Mouse (Mus musculus): ENCODE results near the gene Smyd1. TPM values are rescaled to one million over a fixed set of nuclear protein-coding genes. Genes with fewer than 3 reads are reported as not detected.
A peak's percentile ranks its signal among the peaks of the same experiment; 100 is the strongest.

Smyd1 gene
- polyA plus RNA-seq, 1 experiment from 2014 or later: 0.48 TPM

DNA sequence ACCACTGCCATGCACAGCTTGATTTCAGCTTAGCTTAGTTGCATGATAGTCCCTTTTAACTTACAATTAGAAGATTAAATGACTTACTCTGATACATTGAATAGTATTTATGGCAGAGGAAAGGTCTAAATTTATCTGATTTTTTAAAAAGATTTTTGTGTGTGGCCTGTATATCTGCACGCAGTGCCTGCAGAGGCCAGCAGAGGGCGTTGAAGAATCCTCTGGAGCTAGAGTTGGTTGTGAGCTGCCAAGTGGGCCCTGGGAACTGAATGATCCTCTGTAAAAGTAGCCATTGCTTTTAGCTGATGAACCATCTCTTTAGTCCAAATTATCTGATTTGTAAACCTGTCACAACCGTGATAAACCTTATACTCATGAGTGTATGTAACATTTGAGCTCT is 23.3 kb downstream of the Smyd1 start:
- no peaks in the 10 kb centered on the region for H3K27me3 ChIP-seq (ENCODE audit: control insufficient read depth, insufficient read depth, low read depth, low read length)
- no peak overlapping the region for H3K4me2 ChIP-seq (ENCODE audit: low read length)
- no peak overlapping the region for H3K27ac ChIP-seq (ENCODE audit: low read length)
- H3K4me1 ChIP-seq (ENCODE audit: control insufficient read depth, insufficient read depth, low read length): no peaks in the 10 kb centered on the region
- H3K9ac ChIP-seq (ENCODE audit: low read depth, low read length): no peak overlapping the region
- WGBS: 29% methylated on average over 3 of the region's 3 CpGs
- no peak for ATAC-seq
- H3K36me3 ChIP-seq (ENCODE audit: control insufficient read depth, insufficient read depth, low read length): no peaks in the 10 kb centered on the region
- H3K4me3 ChIP-seq (ENCODE audit: low read depth, low read length): no peak overlapping the region
- no peaks in the 10 kb centered on the region for H3K9me3 ChIP-seq (replicated peaks; ENCODE audit: control insufficient read depth, low read length, poor library complexity, severe bottlenecking)

DNA sequence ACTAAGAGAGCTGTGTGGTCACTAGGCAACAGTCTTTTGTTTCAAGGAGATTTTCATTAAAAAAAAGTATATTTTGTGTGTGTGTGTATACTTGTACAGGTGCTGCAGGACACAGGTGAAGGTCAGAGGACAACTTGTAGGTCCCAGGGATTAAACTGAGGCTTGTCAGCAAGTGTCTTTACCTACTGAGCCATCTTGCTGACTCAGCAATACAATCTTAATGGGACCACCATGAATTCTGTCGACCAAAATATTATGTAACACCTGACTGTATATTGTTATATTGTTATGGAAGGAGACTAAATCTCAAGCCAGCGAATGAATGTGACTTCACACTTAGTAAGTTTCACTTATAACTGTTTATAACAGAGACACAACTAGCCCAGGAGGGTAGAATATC is 24.0 kb downstream of the Smyd1 start:
- 63% methylated on average over 2 of the region's 2 CpGs for WGBS
- no peaks in the 10 kb centered on the region for H3K9me3 ChIP-seq (replicated peaks; ENCODE audit: control insufficient read depth, low read length, poor library complexity, severe bottlenecking)
- no peaks in the 10 kb centered on the region for H3K27me3 ChIP-seq (ENCODE audit: control insufficient read depth, insufficient read depth, low read depth, low read length)
- no peak for ATAC-seq
- H3K4me1 ChIP-seq (ENCODE audit: control insufficient read depth, insufficient read depth, low read length): no peaks in the 10 kb centered on the region
- no peaks in the 10 kb centered on the region for H3K36me3 ChIP-seq (ENCODE audit: control insufficient read depth, insufficient read depth, low read length)
- no peak overlapping the region for H3K9ac ChIP-seq (ENCODE audit: low read depth, low read length)
- no peak overlapping the region for H3K4me2 ChIP-seq (ENCODE audit: low read length)
- H3K27ac ChIP-seq (ENCODE audit: low read length): no peak overlapping the region
- H3K4me3 ChIP-seq (ENCODE audit: low read depth, low read length): no peak overlapping the region

DNA sequence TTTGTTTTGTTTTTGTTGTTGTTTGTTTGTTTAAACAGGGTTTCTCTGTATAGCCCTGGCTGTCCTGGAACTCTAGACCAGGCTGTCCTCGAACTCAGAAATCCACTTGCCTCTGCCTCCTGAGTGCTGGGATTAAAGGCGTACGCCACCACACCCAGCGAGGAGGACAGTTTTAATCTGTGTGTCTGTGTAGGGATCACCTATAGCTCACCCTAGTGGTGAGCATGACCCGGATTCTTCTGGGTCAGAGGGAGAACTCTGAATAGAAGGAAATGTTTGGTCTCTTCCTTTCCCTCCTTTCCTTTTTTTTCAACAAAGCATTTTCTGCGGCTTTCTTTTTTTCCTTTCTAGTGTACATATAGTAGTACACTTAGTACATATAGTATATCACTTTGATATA is 26.7 kb downstream of the Smyd1 start:
- H3K9me3 ChIP-seq (replicated peaks; ENCODE audit: control insufficient read depth, low read length, poor library complexity, severe bottlenecking): no peaks in the 10 kb centered on the region
- H3K27me3 ChIP-seq (ENCODE audit: control insufficient read depth, insufficient read depth, low read depth, low read length): no peaks in the 10 kb centered on the region
- no peak for ATAC-seq
- H3K4me3 ChIP-seq (ENCODE audit: low read depth, low read length): no peak overlapping the region
- H3K4me2 ChIP-seq (ENCODE audit: low read length): no peak overlapping the region
- no peaks in the 10 kb centered on the region for H3K4me1 ChIP-seq (ENCODE audit: control insufficient read depth, insufficient read depth, low read length)
- 74% methylated on average over 6 of the region's 6 CpGs for WGBS
- no peaks in the 10 kb centered on the region for H3K36me3 ChIP-seq (ENCODE audit: control insufficient read depth, insufficient read depth, low read length)
- no peak overlapping the region for H3K27ac ChIP-seq (ENCODE audit: low read length)
- no peak overlapping the region for H3K9ac ChIP-seq (ENCODE audit: low read depth, low read length)

DNA sequence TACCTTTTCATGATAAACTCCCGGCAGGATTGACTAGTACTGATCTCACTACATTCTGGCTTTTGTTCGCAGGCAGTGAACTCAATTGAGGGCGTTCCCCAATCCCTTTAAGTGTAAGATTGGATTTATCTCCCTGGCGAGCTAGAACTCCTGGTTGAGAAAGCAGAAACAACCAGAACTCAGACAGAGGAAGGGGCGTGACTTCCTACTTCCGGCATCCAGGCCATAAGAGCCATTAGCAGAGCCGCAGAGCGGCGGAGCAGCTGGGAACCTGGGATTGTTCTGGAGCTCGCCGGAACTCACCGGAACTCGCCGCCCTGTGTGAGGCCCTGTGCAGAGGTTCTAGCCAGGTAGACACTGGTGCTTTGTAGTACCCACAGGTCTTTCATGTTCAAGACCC is 28.5 kb downstream of the Smyd1 start:
- H3K27ac ChIP-seq (ENCODE audit: low read length): no peak overlapping the region
- H3K36me3 ChIP-seq (ENCODE audit: control insufficient read depth, insufficient read depth, low read length): no peaks in the 10 kb centered on the region
- no peak for ATAC-seq
- no peak overlapping the region for H3K4me3 ChIP-seq (ENCODE audit: low read depth, low read length)
- H3K4me1 ChIP-seq (ENCODE audit: control insufficient read depth, insufficient read depth, low read length): no peaks in the 10 kb centered on the region
- no peak overlapping the region for H3K4me2 ChIP-seq (ENCODE audit: low read length)
- H3K9me3 ChIP-seq (replicated peaks; ENCODE audit: control insufficient read depth, low read length, poor library complexity, severe bottlenecking): no peaks in the 10 kb centered on the region
- H3K27me3 ChIP-seq (ENCODE audit: control insufficient read depth, insufficient read depth, low read depth, low read length): no peaks in the 10 kb centered on the region
- 81% methylated on average over 14 of the region's 14 CpGs for WGBS
- H3K9ac ChIP-seq (ENCODE audit: low read depth, low read length): no peak overlapping the region

DNA sequence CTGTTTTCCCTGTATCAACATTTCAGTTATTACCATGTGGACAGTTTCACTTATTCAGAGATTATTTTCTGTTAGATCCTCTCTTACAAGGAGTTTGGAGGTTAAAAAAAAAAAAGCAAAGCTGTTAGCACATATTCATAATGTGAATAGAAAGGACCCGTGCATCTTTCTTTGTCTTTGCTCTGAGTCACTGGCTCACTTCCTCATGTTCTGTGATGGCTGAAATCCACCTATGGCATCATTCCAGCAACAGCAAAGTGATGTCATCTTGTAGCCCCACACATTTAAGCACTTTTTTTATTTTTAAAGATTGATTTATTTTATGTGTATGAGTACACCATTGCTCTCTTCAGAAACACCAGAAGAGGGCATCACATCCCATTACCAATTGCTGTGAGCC is 42.6 kb downstream of the Smyd1 start:
- Histone ChIP-seq H3K4me1 (ENCODE audit: control insufficient read depth, insufficient read depth, low read length) (no peaks in the 10 kb centered on the region), H3K27ac (ENCODE audit: low read length) (no peak overlapping the region), H3K36me3 (ENCODE audit: control insufficient read depth, insufficient read depth, low read length) (peaks cover 4% of the 10 kb centered on the region; the same call in 1 of the 2 replicates), H3K9ac (ENCODE audit: low read depth, low read length) (no peak overlapping the region), H3K27me3 (ENCODE audit: control insufficient read depth, insufficient read depth, low read depth, low read length) (no peaks in the 10 kb centered on the region), H3K4me2 (ENCODE audit: low read length) (no peak overlapping the region), H3K4me3 (ENCODE audit: low read depth, low read length) (no peak overlapping the region), H3K9me3 (replicated peaks; ENCODE audit: control insufficient read depth, low read length, poor library complexity, severe bottlenecking) (no peaks in the 10 kb centered on the region)
- 76% methylated on average over 1 of the region's 1 CpGs for whole genome bisulfite sequencing
- ATAC-seq: no peak

DNA sequence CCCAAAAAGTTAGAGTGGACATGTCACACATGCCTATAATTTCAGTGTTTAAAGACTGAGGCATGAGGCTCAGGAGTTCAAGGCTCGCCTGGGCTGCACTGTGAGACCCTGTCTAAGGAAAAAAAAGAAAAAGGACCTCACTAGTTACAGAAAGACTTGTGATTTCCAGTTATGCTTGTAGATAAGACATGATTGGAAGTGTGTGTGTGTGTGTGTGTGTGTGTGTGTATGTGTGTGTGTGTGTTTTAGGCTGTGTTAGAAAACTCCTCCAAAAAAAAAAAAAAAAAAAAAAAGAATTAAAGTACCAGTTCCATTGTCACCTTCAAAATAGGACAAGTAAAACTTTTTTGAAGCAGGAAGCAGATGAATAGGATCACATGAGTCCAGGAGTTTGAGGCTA is 47.4 kb downstream of the Smyd1 start:
- Histone ChIP-seq H3K4me3 (ENCODE audit: low read depth, low read length) (no peak overlapping the region), H3K9me3 (replicated peaks; ENCODE audit: control insufficient read depth, low read length, poor library complexity, severe bottlenecking) (no peaks in the 10 kb centered on the region), H3K27me3 (ENCODE audit: control insufficient read depth, insufficient read depth, low read depth, low read length) (no peaks in the 10 kb centered on the region), H3K9ac (ENCODE audit: low read depth, low read length) (no peak overlapping the region), H3K27ac (ENCODE audit: low read length) (no peak overlapping the region), H3K4me2 (ENCODE audit: low read length) (no peak overlapping the region), H3K36me3 (ENCODE audit: control insufficient read depth, insufficient read depth, low read length) (no peaks in the 10 kb centered on the region), H3K4me1 (ENCODE audit: control insufficient read depth, insufficient read depth, low read length) (peaks cover 16% of the 10 kb centered on the region)
- 78% methylated on average over 1 of the region's 1 CpGs for WGBS
- ATAC-seq: no peak

DNA sequence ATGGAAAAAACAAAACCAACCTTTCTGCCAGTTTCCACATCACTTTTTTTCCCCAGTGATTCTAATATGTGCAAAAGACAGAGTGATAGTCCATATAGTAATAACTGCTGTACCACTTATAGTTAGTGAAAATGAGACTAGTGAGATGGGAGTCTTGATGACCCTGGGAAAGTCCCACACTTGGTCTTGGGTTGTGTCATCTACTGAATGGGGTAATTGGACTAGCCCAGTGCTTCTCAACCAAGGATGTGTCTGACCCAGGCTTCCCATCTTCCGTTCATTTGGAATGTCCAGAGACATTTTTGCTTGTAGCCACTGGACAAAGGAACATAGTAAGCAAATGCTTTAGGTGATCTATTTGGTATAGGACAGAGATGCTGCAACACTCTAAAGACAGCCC is 48.3 kb downstream of the Smyd1 start:
- ATAC-seq: no peak
- Histone ChIP-seq H3K4me3 (ENCODE audit: low read depth, low read length) (no peak overlapping the region), H3K9me3 (replicated peaks; ENCODE audit: control insufficient read depth, low read length, poor library complexity, severe bottlenecking) (no peaks in the 10 kb centered on the region), H3K4me2 (ENCODE audit: low read length) (no peak overlapping the region), H3K27me3 (ENCODE audit: control insufficient read depth, insufficient read depth, low read depth, low read length) (no peaks in the 10 kb centered on the region), H3K9ac (ENCODE audit: low read depth, low read length) (no peak overlapping the region), H3K4me1 (ENCODE audit: control insufficient read depth, insufficient read depth, low read length) (peaks cover 16% of the 10 kb centered on the region), H3K36me3 (ENCODE audit: control insufficient read depth, insufficient read depth, low read length) (no peaks in the 10 kb centered on the region), H3K27ac (ENCODE audit: low read length) (no peak overlapping the region)
- 92% methylated on average over 1 of the region's 1 CpGs for WGBS

DNA sequence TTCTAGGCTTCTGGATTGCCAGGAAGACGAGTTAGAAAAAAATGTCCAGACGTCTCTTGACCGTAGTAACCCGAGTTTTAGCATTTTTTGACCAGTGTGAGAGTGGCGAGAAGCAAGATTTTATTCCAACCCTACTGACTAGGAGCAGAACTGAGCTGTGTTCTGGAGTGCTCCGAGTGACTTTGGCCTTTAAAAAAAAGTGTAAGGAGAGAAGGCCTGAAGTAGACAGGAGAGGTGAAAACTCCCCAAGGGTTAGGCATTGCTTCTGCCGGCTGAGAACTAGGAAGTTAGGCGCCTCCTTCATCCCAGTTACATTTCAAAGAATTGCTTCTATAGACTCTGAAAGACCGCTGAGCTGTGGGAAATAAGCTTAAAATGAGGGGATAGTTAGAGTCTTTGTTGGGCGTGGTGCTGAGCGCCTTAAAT is 49.7 kb downstream of the Smyd1 start:
- peak; percentile 1; the same call in 1 of the 2 replicates for ATAC-seq
- Histone ChIP-seq H3K4me1 (ENCODE audit: control insufficient read depth, insufficient read depth, low read length) (peaks cover 16% of the 10 kb centered on the region), H3K27me3 (ENCODE audit: control insufficient read depth, insufficient read depth, low read depth, low read length) (no peaks in the 10 kb centered on the region), H3K36me3 (ENCODE audit: control insufficient read depth, insufficient read depth, low read length) (no peaks in the 10 kb centered on the region), H3K27ac (ENCODE audit: low read length) (peak overlapping the region; percentile 98), H3K9ac (ENCODE audit: low read depth, low read length) (peak overlapping the region; percentile 98), H3K4me2 (ENCODE audit: low read length) (peak overlapping the region; percentile 90), H3K9me3 (replicated peaks; ENCODE audit: control insufficient read depth, low read length, poor library complexity, severe bottlenecking) (no peaks in the 10 kb centered on the region), H3K4me3 (ENCODE audit: low read depth, low read length) (peak overlapping the region; percentile 94)
- WGBS: under 1% methylated on average over 11 of the region's 11 CpGs

DNA sequence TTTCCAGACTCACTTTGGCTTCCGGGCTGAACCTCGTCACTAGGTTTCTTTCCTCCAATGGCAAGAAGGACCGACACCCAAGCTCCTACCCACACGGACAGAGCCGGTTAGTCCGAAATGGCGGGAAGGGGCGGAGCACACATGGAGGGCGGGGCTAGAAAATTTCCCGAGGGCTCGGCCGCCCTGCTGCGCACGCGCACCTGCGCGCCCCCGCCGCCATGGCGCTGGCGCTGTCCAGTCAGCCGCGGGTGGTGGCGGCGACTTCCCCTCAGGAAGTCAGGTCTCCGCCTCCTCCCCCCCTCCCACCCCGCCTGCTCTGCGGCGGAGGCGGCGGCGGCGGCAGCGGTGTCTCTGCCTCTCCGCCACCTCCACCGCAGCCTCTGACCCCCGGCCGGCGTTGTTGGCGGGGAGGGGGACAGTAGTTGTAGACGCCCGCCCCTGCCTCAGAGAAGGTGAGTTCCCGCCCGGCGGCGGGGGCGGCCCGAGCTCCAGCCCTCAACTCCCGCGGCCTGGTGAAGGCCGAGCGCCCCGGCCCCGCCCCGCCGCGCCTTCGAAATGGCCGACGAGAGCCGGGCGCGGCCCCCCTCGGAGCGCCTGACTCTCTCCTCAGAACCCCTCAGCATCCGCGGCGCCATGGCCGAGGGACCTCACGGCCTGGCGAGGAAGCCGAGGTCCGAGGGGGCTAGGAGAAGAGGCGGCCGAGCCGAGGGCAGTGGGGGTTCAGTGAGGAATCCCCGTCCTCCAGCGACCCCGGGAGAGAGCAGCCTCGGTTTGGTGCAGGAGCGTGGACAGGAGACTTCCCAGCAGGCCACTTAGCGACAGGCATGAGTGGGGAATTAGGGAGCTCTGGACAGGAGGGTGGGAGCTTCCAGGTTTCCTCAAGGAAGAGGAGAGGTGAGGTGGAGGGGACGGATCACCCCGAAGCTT is 50.4 kb downstream of the Smyd1 start, which contains the start of gene Krcc1:
Gene Krcc1, plus strand, starts transcription at position 289 of the 927 bp plus-strand sequence.
- peak; percentile 96 for ATAC-seq
- peak within 1 kb of the TSS; percentile 98 for H3K27ac ChIP-seq (ENCODE audit: low read length)

More for the DNA sequence above, 50.4 kb downstream of the Smyd1 start, which contains the start of gene Krcc1:
- no peaks in the 10 kb centered on the region for H3K9me3 ChIP-seq (replicated peaks; ENCODE audit: control insufficient read depth, low read length, poor library complexity, severe bottlenecking)
- H3K4me3 ChIP-seq (ENCODE audit: low read depth, low read length): peak within 1 kb of the TSS; percentile 94
- H3K4me2 ChIP-seq (ENCODE audit: low read length): peak within 1 kb of the TSS; percentile 90
- H3K4me1 ChIP-seq (ENCODE audit: control insufficient read depth, insufficient read depth, low read length): peaks cover 16% of the 10 kb centered on the region
- H3K27me3 ChIP-seq (ENCODE audit: control insufficient read depth, insufficient read depth, low read depth, low read length): no peaks in the 10 kb centered on the region
- H3K9ac ChIP-seq (ENCODE audit: low read depth, low read length): peak within 1 kb of the TSS; percentile 98
- no peaks in the 10 kb centered on the region for H3K36me3 ChIP-seq (ENCODE audit: control insufficient read depth, insufficient read depth, low read length)
- WGBS: under 1% methylated on average over 70 of the region's 84 CpGs

All from midbrain, embryonic 16.5 days (tissue).